Mouse (Mus musculus) brain, embryonic 14.5 days (tissue): ENCODE data around the gene Agbl1.

Source experiments
- CTCF ChIP-seq: fragments of 200-500 bp; IDR thresholded peaks from 2 replicates; pipeline ENCODE4 v1.5.1; 2012; ENCODE audit warnings: inconsistent platforms, mild to moderate bottlenecking, moderate library complexity, borderline replicate concordance; ENCODE audit not compliant: insufficient read depth, insufficient read length; ENCODE audit errors: extremely low read depth
- POLR2A ChIP-seq: fragments of 200-500 bp; IDR thresholded peaks from 2 replicates; pipeline ENCODE4 v1.6.1; 2012; ENCODE audit warnings: mild to moderate bottlenecking, inconsistent platforms, borderline replicate concordance; ENCODE audit not compliant: poor library complexity, insufficient read depth, insufficient read length, severe bottlenecking; ENCODE audit errors: extremely low read depth

DNA sequence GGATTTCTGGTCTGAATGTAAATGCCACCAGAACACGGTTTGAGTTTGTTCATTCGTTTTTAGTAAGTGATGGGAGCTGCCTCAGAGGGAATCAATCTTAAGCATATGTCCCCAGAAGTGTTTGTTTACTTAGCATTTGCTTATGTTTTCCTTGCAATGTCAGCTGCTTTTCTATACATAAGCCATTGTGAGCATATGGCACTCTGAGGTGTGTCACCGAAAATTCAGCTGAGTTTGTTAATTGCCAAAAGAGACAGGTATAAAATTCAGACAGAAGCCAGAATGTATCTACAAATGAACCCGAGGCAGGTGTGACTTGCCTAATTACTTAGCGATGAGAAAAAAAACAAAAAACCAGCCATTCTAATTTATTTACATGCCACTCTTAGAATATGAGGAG is 257.8 kb downstream of the Agbl1 start:
- TF ChIP-seq POLR2A = no peak
- TF ChIP-seq CTCF = no peak
